Mouse (Mus musculus) cortical plate, adult 2 months (tissue): ENCODE measurements around the gene Erbb3.

Source experiments
- CTCF ChIP-seq: fragments of 200-500 bp; IDR thresholded peaks from 2 replicates; pipeline ENCODE4 v1.5.1; 2011; ENCODE audit warnings: mild to moderate bottlenecking, control low read depth, low read length; ENCODE audit not compliant: insufficient read depth; ENCODE audit errors: extremely low read depth
- POLR2A ChIP-seq: fragments of 200-500 bp; IDR thresholded peaks from 2 replicates; pipeline ENCODE4 v1.6.1; 2011; ENCODE audit warnings: mild to moderate bottlenecking, low read length, control low read depth; ENCODE audit not compliant: insufficient read depth; ENCODE audit errors: extremely low read depth

- TF ChIP-seq CTCF (no peak), POLR2A (no peak)
Observed at GRCm38 (mm10) chr10:128587697-128588096, 1.8 kb downstream of the Erbb3 start.
